In the genomic region with DNA sequence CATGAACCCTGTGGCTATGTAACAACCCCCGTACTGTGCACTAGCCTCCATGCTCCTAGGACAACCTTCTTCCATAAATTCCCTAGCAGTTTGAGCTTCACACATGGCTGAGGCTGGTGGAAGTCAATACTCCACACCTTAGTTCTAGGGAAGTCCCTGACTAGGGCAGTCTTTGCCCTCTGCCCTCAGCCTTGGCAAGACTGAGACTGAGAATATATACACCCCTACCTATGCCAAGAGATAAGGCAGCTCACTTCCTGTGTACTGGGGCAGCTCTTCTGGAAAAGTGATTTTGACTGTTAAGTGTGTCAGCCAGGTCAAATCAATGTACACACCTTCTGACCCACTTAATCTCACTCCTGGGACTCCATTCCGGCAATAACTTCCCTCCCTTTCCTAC, we compare ENCODE assay signal across 12 mouse cellular contexts. TPM values are rescaled to one million over a fixed set of nuclear protein-coding genes. Genes with fewer than 3 reads are reported as not detected.
A peak's percentile ranks its signal among the peaks of the same experiment; 100 is the strongest.
DNase-seq lines count a peak whose midpoint lies in the region; ATAC-seq and TF ChIP-seq lines count a peak whose summit lies in the region.
"Had no signal": no experiment of that assay in that cellular context is flagged by ENCODE, and none has a peak within 500 bp of the region (broad histone marks: within the 10 kb centered on the region; RNA-seq: fewer than 3 reads in every experiment).

No protein-coding gene starts in this region.

- H3K36me3 ChIP-seq in lung, embryonic 14.5 days (ENCODE audit: insufficient read depth) = peaks cover 8% of the 10 kb centered on the region; the same call in 1 of the 2 replicates
- H3K36me3 ChIP-seq in kidney, embryonic 16.5 days (ENCODE audit: insufficient read depth, low read length) = 0 out of 2 replicates have a peak, but pooled peaks cover 2% of the 10 kb centered on the region
- no peaks in the 10 kb centered on the region for H3K36me3 ChIP-seq in stomach, embryonic 15.5 days
- H3K36me3 ChIP-seq: limb, embryonic 15.5 days had no signal

- H3K4me2 ChIP-seq in lung, embryonic 14.5 days = no peak overlapping the region
- H3K4me2 ChIP-seq in kidney, embryonic 16.5 days (replicated peaks; ENCODE audit: low read depth, low read length) = no peak overlapping the region
- H3K4me2 ChIP-seq in stomach, embryonic 15.5 days = no peak overlapping the region
- H3K4me2 ChIP-seq: heart, embryonic 13.5 days; limb, embryonic 15.5 days had no signal

- H3K27ac ChIP-seq in lung, embryonic 14.5 days (ENCODE audit: low read depth) = no peak overlapping the region
- H3K27ac ChIP-seq in kidney, embryonic 16.5 days (ENCODE audit: low read length) = peak overlapping the region; percentile 35
- H3K27ac ChIP-seq in stomach, embryonic 15.5 days = no peak overlapping the region
- H3K27ac ChIP-seq: heart, embryonic 13.5 days; limb, embryonic 15.5 days had no signal

- H3K9me3 ChIP-seq in lung, embryonic 14.5 days (ENCODE audit: low read depth, low read length) = no peaks in the 10 kb centered on the region
- H3K9me3 ChIP-seq in kidney, embryonic 16.5 days (ENCODE audit: low read length) = no peaks in the 10 kb centered on the region
- H3K9me3 ChIP-seq in stomach, embryonic 15.5 days = no peaks in the 10 kb centered on the region
- H3K9me3 ChIP-seq: heart, embryonic 13.5 days; limb, embryonic 15.5 days had no signal

- H3K4me3 ChIP-seq in lung, embryonic 14.5 days (ENCODE audit: low read depth, low read length) = no peak overlapping the region
- no peak overlapping the region for H3K4me3 ChIP-seq in kidney, embryonic 16.5 days (ENCODE audit: low read length)
- no peak overlapping the region for H3K4me3 ChIP-seq in stomach, embryonic 15.5 days (replicated peaks)
- H3K4me3 ChIP-seq: heart, embryonic 13.5 days; limb, embryonic 15.5 days had no signal

- ATAC-seq in lung, embryonic 14.5 days (ENCODE audit: insufficient read depth) = 0 out of 2 replicates have a peak, but pooled peaks have one; percentile 42
- peak; percentile 67 for ATAC-seq in activated CD4-positive, CD25-positive, alpha-beta regulatory T cell, adult 4 months
- peak; percentile 25 for ATAC-seq in kidney, embryonic 16.5 days (ENCODE audit: low FRiP score, low TSS enrichment)
- peak; percentile 83 for ATAC-seq in stomach, embryonic 15.5 days (ENCODE audit: insufficient read depth, low FRiP score, low read depth)
- ATAC-seq: forebrain, embryonic 14.5 days; Patski had no signal

- no peaks in the 10 kb centered on the region for H3K27me3 ChIP-seq in lung, embryonic 14.5 days (ENCODE audit: insufficient read depth, low read length)
- no peaks in the 10 kb centered on the region for H3K27me3 ChIP-seq in kidney, embryonic 16.5 days (ENCODE audit: insufficient read depth, low read length)
- no peaks in the 10 kb centered on the region for H3K27me3 ChIP-seq in stomach, embryonic 15.5 days (replicated peaks)
- H3K27me3 ChIP-seq: heart, embryonic 13.5 days; limb, embryonic 15.5 days; Patski had no signal

- WGBS in lung, embryonic 14.5 days = 47% methylated on average over 2 of the region's 2 CpGs
- 3% methylated on average over 2 of the region's 2 CpGs for WGBS in kidney, embryonic 16.5 days
- WGBS in stomach, embryonic 15.5 days = 42% methylated on average over 2 of the region's 2 CpGs

- H3K4me1 ChIP-seq in lung, embryonic 14.5 days (ENCODE audit: insufficient read depth) = peaks cover 15% of the 10 kb centered on the region; the same call in 1 of the 2 replicates
- peaks cover 80% of the 10 kb centered on the region for H3K4me1 ChIP-seq in kidney, embryonic 16.5 days (ENCODE audit: insufficient read depth, low read length)
- H3K4me1 ChIP-seq in stomach, embryonic 15.5 days = peaks cover 18% of the 10 kb centered on the region; the same call in 1 of the 2 replicates

- H3K9ac ChIP-seq in lung, embryonic 14.5 days = no peak overlapping the region
- no peak overlapping the region for H3K9ac ChIP-seq in kidney, embryonic 16.5 days (replicated peaks; ENCODE audit: low read length)
- no peak overlapping the region for H3K9ac ChIP-seq in stomach, embryonic 15.5 days
- H3K9ac ChIP-seq: heart, embryonic 13.5 days; limb, embryonic 15.5 days had no signal

- no peak for TF ChIP-seq CTCF in lung, embryonic 14.5 days (IDR thresholded peaks at IDR 0.05; ENCODE audit: low read depth)

- DNase-seq in lung, embryonic 14.5 days = no peak
- no peak for DNase-seq in lung, postnatal 4 days
- no peak for DNase-seq in right cerebral cortex, postnatal 14 days
- no peak for DNase-seq in layer of hippocampus, adult 11-12 months (ENCODE audit: low spot score)
- DNase-seq: embryo, embryonic 11 days had no signal

RNA-seq across cellular contexts. Expression of a gene that starts 34.0 kb away (rescaled TPM):
- polyA plus RNA-seq in lung, embryonic 14.5 days (2014; fragmentation: Nextera tagmentation; extraction: Ambion mirVana) = 0.74 and 0.79 TPM in 2 replicates
- not detected for polyA plus RNA-seq in activated CD4-positive, CD25-positive, alpha-beta regulatory T cell, adult 4 months (2017; shearing (Covaris generic))
- 0.81 and 0.99 TPM in 2 replicates for polyA plus RNA-seq in kidney, embryonic 16.5 days (2015; fragmentation: Nextera tagmentation; extraction: Ambion mirVana)
- polyA plus RNA-seq in stomach, embryonic 15.5 days (2015; fragmentation: Nextera tagmentation; extraction: Ambion mirVana) = 0.39 and 0.57 TPM in 2 replicates

RNA-seq across cellular contexts. Expression of a gene that starts 39.6 kb away (rescaled TPM):
- polyA plus RNA-seq in lung, embryonic 14.5 days (2014; fragmentation: Nextera tagmentation; extraction: Ambion mirVana) = 104 and 105 TPM in 2 replicates
- polyA plus RNA-seq in activated CD4-positive, CD25-positive, alpha-beta regulatory T cell, adult 4 months (2017; shearing (Covaris generic)) = 10 to 100 TPM; 56.8 to 58.3 TPM
- 138 and 144 TPM in 2 replicates for polyA plus RNA-seq in kidney, embryonic 16.5 days (2015; fragmentation: Nextera tagmentation; extraction: Ambion mirVana)
- polyA plus RNA-seq in stomach, embryonic 15.5 days (2015; fragmentation: Nextera tagmentation; extraction: Ambion mirVana) = 67.5 and 72.3 TPM in 2 replicates

Comparison
In these comparisons a context has a peak if more than half of its experiments do, and no peak if none do; other contexts are left out.
1. ATAC-seq: peak in every context shown above with its lines; median percentile 83 in stomach, embryonic 15.5 days; 67 in activated CD4-positive, CD25-positive, alpha-beta regulatory T cell, adult 4 months; 42 in lung, embryonic 14.5 days; 25 in kidney, embryonic 16.5 days.